ENCODE assay signal across 24 mouse cellular contexts in the genomic region with DNA sequence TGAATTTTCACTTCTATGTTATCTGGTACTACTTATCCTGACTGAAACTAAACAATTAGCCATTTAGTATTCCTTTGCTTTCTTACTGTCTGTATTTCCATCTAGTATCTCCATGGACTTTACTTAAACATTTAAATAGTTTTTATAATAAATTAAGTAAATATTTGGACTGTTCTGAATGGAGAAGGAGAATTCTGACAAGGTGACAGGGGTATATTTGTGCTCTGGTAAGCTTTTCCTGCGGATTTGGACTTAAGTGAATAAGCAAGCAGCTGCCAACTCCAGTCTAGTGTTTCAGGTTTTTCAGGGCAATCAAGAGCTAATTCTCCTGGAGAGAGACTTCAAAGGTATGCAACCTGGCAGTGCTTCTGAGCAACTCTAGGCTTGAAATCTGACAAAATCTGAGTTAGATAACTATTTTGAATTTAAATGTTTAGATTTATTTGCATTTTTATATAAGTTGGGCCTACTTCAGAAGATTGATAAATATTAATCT.
DNase-seq lines count a peak whose midpoint lies in the region; ATAC-seq and TF ChIP-seq lines count a peak whose summit lies in the region.
"Had no signal": no experiment of that assay in that cellular context is flagged by ENCODE, and none has a peak within 500 bp of the region (broad histone marks: within the 10 kb centered on the region; RNA-seq: fewer than 3 reads in every experiment).

No protein-coding gene starts in this region.

- no peaks in the 10 kb centered on the region for H3K4me1 ChIP-seq in embryonic facial prominence, embryonic 11.5 days (ENCODE audit: control insufficient read depth, insufficient read depth, low read length)
- no peaks in the 10 kb centered on the region for H3K4me1 ChIP-seq in embryonic facial prominence, embryonic 10.5 days
- H3K4me1 ChIP-seq in embryonic facial prominence, embryonic 13.5 days = peaks cover 2% of the 10 kb centered on the region; the same call in 1 of the 2 replicates
- no peaks in the 10 kb centered on the region for H3K4me1 ChIP-seq in lung, postnatal 0 days (ENCODE audit: insufficient read depth, low read depth, low read length)
- no peaks in the 10 kb centered on the region for H3K4me1 ChIP-seq in stomach, embryonic 16.5 days (ENCODE audit: control insufficient read depth, insufficient read depth, low read length)
- H3K4me1 ChIP-seq in intestine, postnatal 0 days (replicated peaks; ENCODE audit: control insufficient read depth, insufficient read depth, low read length) = no peaks in the 10 kb centered on the region
- H3K4me1 ChIP-seq: heart, embryonic 12.5 days; hindbrain, embryonic 13.5 days; midbrain, embryonic 13.5 days had no signal

- TF ChIP-seq CTCF in lung, postnatal 0 days (IDR thresholded peaks at IDR 0.05) = no peak
- TF ChIP-seq CTCF in intestine, postnatal 0 days (IDR thresholded peaks at IDR 0.05; ENCODE audit: low read depth) = no peak

- no peaks in the 10 kb centered on the region for H3K36me3 ChIP-seq in embryonic facial prominence, embryonic 11.5 days (replicated peaks; ENCODE audit: control insufficient read depth, insufficient read depth, low read depth, low read length)
- H3K36me3 ChIP-seq in embryonic facial prominence, embryonic 10.5 days (replicated peaks) = no peaks in the 10 kb centered on the region
- no peaks in the 10 kb centered on the region for H3K36me3 ChIP-seq in embryonic facial prominence, embryonic 13.5 days
- H3K36me3 ChIP-seq in lung, postnatal 0 days (ENCODE audit: insufficient read depth, low read length) = no peaks in the 10 kb centered on the region
- no peaks in the 10 kb centered on the region for H3K36me3 ChIP-seq in stomach, embryonic 16.5 days (ENCODE audit: control insufficient read depth, insufficient read depth, low read length)
- H3K36me3 ChIP-seq in intestine, postnatal 0 days (ENCODE audit: control insufficient read depth, insufficient read depth) = no peaks in the 10 kb centered on the region
- H3K36me3 ChIP-seq: heart, embryonic 12.5 days; hindbrain, embryonic 13.5 days; midbrain, embryonic 13.5 days had no signal

- no peak for ATAC-seq in embryonic facial prominence, embryonic 11.5 days (replicated peaks; ENCODE audit: insufficient number of reproducible peaks, low FRiP score, low TSS enrichment, low read depth)
- ATAC-seq in embryonic facial prominence, embryonic 13.5 days (ENCODE audit: insufficient number of reproducible peaks, insufficient read depth, low FRiP score, low TSS enrichment, low read depth) = 0 out of 2 replicates have a peak, but pooled peaks have one; percentile 67
- ATAC-seq in lung, postnatal 0 days = peak; percentile 68
- peak; percentile 66 for ATAC-seq in stomach, embryonic 16.5 days (ENCODE audit: insufficient read depth, low FRiP score)
- ATAC-seq in intestine, postnatal 0 days = no peak
- ATAC-seq: activated CD4-positive, CD25-positive, alpha-beta regulatory T cell, adult 4 months; CD4-positive, CD25-positive, alpha-beta regulatory T cell, adult 4 months; forebrain, postnatal 0 days; midbrain, embryonic 13.5 days; Patski had no signal

- 38% methylated on average over 1 of the region's 1 CpGs for WGBS in embryonic facial prominence, embryonic 11.5 days
- WGBS in embryonic facial prominence, embryonic 10.5 days = 54% methylated on average over 1 of the region's 1 CpGs
- WGBS in embryonic facial prominence, embryonic 13.5 days = 29% methylated on average over 1 of the region's 1 CpGs
- WGBS in lung, postnatal 0 days = 23% methylated on average over 1 of the region's 1 CpGs
- WGBS in stomach, embryonic 16.5 days = 14% methylated on average over 1 of the region's 1 CpGs
- WGBS in intestine, postnatal 0 days = 41% methylated on average over 1 of the region's 1 CpGs

- no peak; the same call in 1 of the 2 replicates for TF ChIP-seq EP300 in lung, postnatal 0 days (IDR thresholded peaks at IDR 0.05)

- no peak overlapping the region for H3K27ac ChIP-seq in embryonic facial prominence, embryonic 11.5 days (replicated peaks; ENCODE audit: low read depth, low read length)
- no peak overlapping the region for H3K27ac ChIP-seq in embryonic facial prominence, embryonic 10.5 days (replicated peaks)
- H3K27ac ChIP-seq in embryonic facial prominence, embryonic 13.5 days = no peak overlapping the region
- H3K27ac ChIP-seq in lung, postnatal 0 days (ENCODE audit: low read length) = no peak overlapping the region
- no peak overlapping the region for H3K27ac ChIP-seq in stomach, embryonic 16.5 days (ENCODE audit: low read length)
- no peak overlapping the region for H3K27ac ChIP-seq in intestine, postnatal 0 days (ENCODE audit: low read depth, low read length)
- H3K27ac ChIP-seq: hindbrain, embryonic 13.5 days; kidney, postnatal 0 days; layer of hippocampus, adult 2 months; midbrain, embryonic 13.5 days had no signal

- peak; percentile 43 for DNase-seq in embryonic facial prominence, embryonic 11.5 days (ENCODE audit: low spot score)
- DNase-seq in embryonic facial prominence, embryonic 10.5 days (ENCODE audit: low spot score) = no peak
- peak; percentile 60 for DNase-seq in lung, postnatal 0 days (ENCODE audit: low spot score)
- DNase-seq in cerebellum, adult 9-10 months = no peak
- DNase-seq: adrenal gland, postnatal 10 days; cerebellum, adult 11-12 months; cerebellum, postnatal 25 days; forebrain, postnatal 0 days; heart, adult 11 months; heart, postnatal 14 days; liver; right cerebral cortex, postnatal 14 days; spleen, adult 18-20 months had no signal

- no peak overlapping the region for H3K9ac ChIP-seq in embryonic facial prominence, embryonic 11.5 days (replicated peaks; ENCODE audit: low read length)
- H3K9ac ChIP-seq in embryonic facial prominence, embryonic 13.5 days = no peak overlapping the region
- H3K9ac ChIP-seq in lung, postnatal 0 days (replicated peaks; ENCODE audit: low read depth) = no peak overlapping the region
- H3K9ac ChIP-seq in stomach, embryonic 16.5 days (ENCODE audit: low read length) = no peak overlapping the region
- H3K9ac ChIP-seq in intestine, postnatal 0 days (ENCODE audit: low read depth, low read length) = no peak overlapping the region
- H3K9ac ChIP-seq: forebrain, postnatal 0 days; heart, embryonic 12.5 days; hindbrain, embryonic 13.5 days; midbrain, embryonic 13.5 days had no signal

- H3K4me2 ChIP-seq in embryonic facial prominence, embryonic 11.5 days (ENCODE audit: low read depth, low read length) = no peak overlapping the region
- H3K4me2 ChIP-seq in embryonic facial prominence, embryonic 13.5 days = no peak overlapping the region
- no peak overlapping the region for H3K4me2 ChIP-seq in lung, postnatal 0 days (replicated peaks; ENCODE audit: low read depth, low read length)
- H3K4me2 ChIP-seq in stomach, embryonic 16.5 days (ENCODE audit: low read depth, low read length) = no peak overlapping the region
- H3K4me2 ChIP-seq in intestine, postnatal 0 days (replicated peaks; ENCODE audit: low read depth) = no peak overlapping the region
- H3K4me2 ChIP-seq: heart, embryonic 12.5 days; hindbrain, embryonic 13.5 days; midbrain, embryonic 13.5 days had no signal

- H3K9me3 ChIP-seq in embryonic facial prominence, embryonic 11.5 days (replicated peaks; ENCODE audit: control insufficient read depth, low read length) = no peaks in the 10 kb centered on the region
- no peaks in the 10 kb centered on the region for H3K9me3 ChIP-seq in embryonic facial prominence, embryonic 10.5 days
- no peaks in the 10 kb centered on the region for H3K9me3 ChIP-seq in embryonic facial prominence, embryonic 13.5 days
- no peaks in the 10 kb centered on the region for H3K9me3 ChIP-seq in lung, postnatal 0 days (ENCODE audit: low read length)
- no peaks in the 10 kb centered on the region for H3K9me3 ChIP-seq in stomach, embryonic 16.5 days (replicated peaks; ENCODE audit: control insufficient read depth, low read length)
- H3K9me3 ChIP-seq in intestine, postnatal 0 days (ENCODE audit: control insufficient read depth) = no peaks in the 10 kb centered on the region
- H3K9me3 ChIP-seq: heart, embryonic 12.5 days; hindbrain, embryonic 13.5 days; midbrain, embryonic 13.5 days had no signal

- no peaks in the 10 kb centered on the region for H3K27me3 ChIP-seq in embryonic facial prominence, embryonic 11.5 days (ENCODE audit: control insufficient read depth, insufficient read depth, low read length)
- H3K27me3 ChIP-seq in embryonic facial prominence, embryonic 10.5 days (replicated peaks; ENCODE audit: low read depth, poor library complexity, severe bottlenecking) = no peaks in the 10 kb centered on the region
- H3K27me3 ChIP-seq in embryonic facial prominence, embryonic 13.5 days = no peaks in the 10 kb centered on the region
- H3K27me3 ChIP-seq in lung, postnatal 0 days (replicated peaks; ENCODE audit: insufficient read depth, low read length) = no peaks in the 10 kb centered on the region
- no peaks in the 10 kb centered on the region for H3K27me3 ChIP-seq in stomach, embryonic 16.5 days (ENCODE audit: control insufficient read depth, insufficient read depth, low read length)
- H3K27me3 ChIP-seq in intestine, postnatal 0 days (replicated peaks; ENCODE audit: control insufficient read depth, insufficient read depth, low read length) = no peaks in the 10 kb centered on the region
- H3K27me3 ChIP-seq: heart, embryonic 12.5 days; hindbrain, embryonic 13.5 days; midbrain, embryonic 13.5 days; Patski had no signal

- H3K4me3 ChIP-seq in embryonic facial prominence, embryonic 11.5 days (ENCODE audit: low read depth, low read length) = no peak overlapping the region
- no peak overlapping the region for H3K4me3 ChIP-seq in embryonic facial prominence, embryonic 10.5 days
- no peak overlapping the region for H3K4me3 ChIP-seq in embryonic facial prominence, embryonic 13.5 days
- no peak overlapping the region for H3K4me3 ChIP-seq in lung, postnatal 0 days (ENCODE audit: low read depth, low read length)
- no peak overlapping the region for H3K4me3 ChIP-seq in stomach, embryonic 16.5 days (replicated peaks; ENCODE audit: low read length)
- no peak overlapping the region for H3K4me3 ChIP-seq in intestine, postnatal 0 days (ENCODE audit: low read depth, low read length)
- H3K4me3 ChIP-seq: heart, embryonic 12.5 days; hindbrain, embryonic 13.5 days; layer of hippocampus, adult 2 months; midbrain, embryonic 13.5 days had no signal

Comparison
In these comparisons a context has a peak if more than half of its experiments do, and no peak if none do; other contexts are left out.
1. ATAC-seq: peak in embryonic facial prominence, embryonic 13.5 days (single experiment), lung, postnatal 0 days (single experiment) and stomach, embryonic 16.5 days (single experiment); none in embryonic facial prominence, embryonic 11.5 days (single experiment) and intestine, postnatal 0 days (single experiment).
2. DNase-seq: peak in embryonic facial prominence, embryonic 11.5 days (single experiment) and lung, postnatal 0 days (single experiment); none in embryonic facial prominence, embryonic 10.5 days (single experiment) and cerebellum, adult 9-10 months (single experiment).